Comparison of ENCODE assay signal across 17 mouse cellular contexts in the genomic region with DNA sequence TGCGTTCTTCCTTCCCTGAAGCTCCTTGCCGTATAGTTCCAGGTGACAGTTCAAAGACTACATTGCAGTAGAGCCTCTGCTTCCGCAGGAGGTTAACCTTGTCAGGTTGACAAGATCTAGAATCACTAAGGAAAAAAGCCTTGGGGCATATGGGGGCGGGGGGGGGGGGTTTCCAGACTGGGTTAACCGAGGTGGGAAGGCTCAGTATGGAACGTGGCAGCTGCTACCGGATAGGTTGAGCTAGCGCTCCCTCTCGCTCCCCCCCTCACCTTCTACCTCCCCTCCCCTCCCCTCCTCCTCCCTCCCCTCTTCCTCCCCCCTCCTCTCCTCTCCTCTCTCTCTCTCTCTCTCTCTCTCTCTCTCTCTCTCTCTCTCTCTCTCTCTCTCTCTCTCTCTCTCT. TPM values are rescaled to one million over a fixed set of nuclear protein-coding genes. Genes with fewer than 3 reads are reported as not detected.
A peak's percentile ranks its signal among the peaks of the same experiment; 100 is the strongest.
DNase-seq lines count a peak whose midpoint lies in the region; ATAC-seq and TF ChIP-seq lines count a peak whose summit lies in the region.
"Had no signal": no experiment of that assay in that cellular context is flagged by ENCODE, and none has a peak within 500 bp of the region (broad histone marks: within the 10 kb centered on the region; RNA-seq: fewer than 3 reads in every experiment).

No protein-coding gene starts in this region.

- no peaks in the 10 kb centered on the region for H3K27me3 ChIP-seq in forebrain, embryonic 16.5 days (replicated peaks; ENCODE audit: control insufficient read depth, insufficient read depth, low read length)
- H3K27me3 ChIP-seq in forebrain, embryonic 11.5 days (ENCODE audit: control insufficient read depth, insufficient read depth, low read length) = no peaks in the 10 kb centered on the region
- H3K27me3 ChIP-seq in hindbrain, postnatal 0 days (ENCODE audit: insufficient read depth, low read length) = no peaks in the 10 kb centered on the region
- H3K27me3 ChIP-seq in midbrain, postnatal 0 days (ENCODE audit: insufficient read depth, low read length) = no peaks in the 10 kb centered on the region
- H3K27me3 ChIP-seq in intestine, postnatal 0 days (replicated peaks; ENCODE audit: control insufficient read depth, insufficient read depth, low read length) = no peaks in the 10 kb centered on the region
- H3K27me3 ChIP-seq: heart, embryonic 15.5 days; midbrain, embryonic 12.5 days had no signal

- WGBS in forebrain, embryonic 16.5 days = 29% methylated on average over 9 of the region's 9 CpGs
- WGBS in forebrain, embryonic 11.5 days = 38% methylated on average over 9 of the region's 9 CpGs
- 9% methylated on average over 9 of the region's 9 CpGs for WGBS in hindbrain, postnatal 0 days
- WGBS in midbrain, postnatal 0 days = 13% methylated on average over 8 of the region's 9 CpGs
- 23% methylated on average over 9 of the region's 9 CpGs for WGBS in intestine, postnatal 0 days

- ATAC-seq in forebrain, embryonic 16.5 days = peak; percentile 21; the same call in 1 of the 2 replicates
- no peak for ATAC-seq in forebrain, embryonic 11.5 days (replicated peaks; ENCODE audit: low FRiP score)
- peak; percentile 53; the same call in 1 of the 2 replicates for ATAC-seq in hindbrain, postnatal 0 days
- no peak for ATAC-seq in midbrain, postnatal 0 days (ENCODE audit: low FRiP score)
- no peak for ATAC-seq in intestine, postnatal 0 days
- ATAC-seq: CD4-positive, CD25-positive, alpha-beta regulatory T cell, adult 4 months; intestine, embryonic 16.5 days had no signal

- no peak overlapping the region for H3K27ac ChIP-seq in forebrain, embryonic 16.5 days (ENCODE audit: low read length)
- H3K27ac ChIP-seq in forebrain, embryonic 11.5 days (ENCODE audit: low read depth, low read length) = no peak overlapping the region
- no peak overlapping the region for H3K27ac ChIP-seq in hindbrain, postnatal 0 days
- H3K27ac ChIP-seq in midbrain, postnatal 0 days (ENCODE audit: low read depth, low read length) = no peak overlapping the region
- H3K27ac ChIP-seq in intestine, postnatal 0 days (ENCODE audit: low read depth, low read length) = no peak overlapping the region
- H3K27ac ChIP-seq: embryonic facial prominence, embryonic 10.5 days; forebrain, embryonic 10.5 days; heart, embryonic 15.5 days; liver, embryonic 14.5 days; macrophage; midbrain, embryonic 12.5 days had no signal

- no peak overlapping the region for H3K4me2 ChIP-seq in forebrain, embryonic 16.5 days (ENCODE audit: low read length)
- H3K4me2 ChIP-seq in forebrain, embryonic 11.5 days (ENCODE audit: low read depth, low read length, severe bottlenecking) = no peak overlapping the region
- 0 out of 2 replicates have a peak overlapping the region, but pooled peaks have one; percentile 21 for H3K4me2 ChIP-seq in hindbrain, postnatal 0 days (ENCODE audit: low read depth, low read length)
- H3K4me2 ChIP-seq in midbrain, postnatal 0 days (ENCODE audit: low read depth, low read length, poor library complexity, severe bottlenecking) = peak overlapping the region; percentile 24
- no peak overlapping the region for H3K4me2 ChIP-seq in intestine, postnatal 0 days (replicated peaks; ENCODE audit: low read depth)
- H3K4me2 ChIP-seq: midbrain, embryonic 12.5 days had no signal

- peaks cover 12% of the 10 kb centered on the region for H3K4me1 ChIP-seq in forebrain, embryonic 16.5 days (replicated peaks; ENCODE audit: control insufficient read depth, insufficient read depth, low read length)
- peaks cover 5% of the 10 kb centered on the region; the same call in 1 of the 2 replicates for H3K4me1 ChIP-seq in forebrain, embryonic 11.5 days (replicated peaks; ENCODE audit: control insufficient read depth, insufficient read depth, low read length)
- H3K4me1 ChIP-seq in hindbrain, postnatal 0 days (ENCODE audit: insufficient read depth, low read length) = peaks cover 6% of the 10 kb centered on the region; the same call in 1 of the 2 replicates
- H3K4me1 ChIP-seq in midbrain, postnatal 0 days (ENCODE audit: insufficient read depth, low read length) = no peaks in the 10 kb centered on the region; the same call in 1 of the 2 replicates
- no peaks in the 10 kb centered on the region for H3K4me1 ChIP-seq in intestine, postnatal 0 days (replicated peaks; ENCODE audit: control insufficient read depth, insufficient read depth, low read length)

- H3K36me3 ChIP-seq in forebrain, embryonic 16.5 days (ENCODE audit: control insufficient read depth, insufficient read depth) = no peaks in the 10 kb centered on the region
- H3K36me3 ChIP-seq in forebrain, embryonic 11.5 days (ENCODE audit: control insufficient read depth, insufficient read depth, low read length) = no peaks in the 10 kb centered on the region
- H3K36me3 ChIP-seq in hindbrain, postnatal 0 days (ENCODE audit: insufficient read depth, low read length) = no peaks in the 10 kb centered on the region
- H3K36me3 ChIP-seq in midbrain, postnatal 0 days (ENCODE audit: insufficient read depth, low read length) = no peaks in the 10 kb centered on the region
- H3K36me3 ChIP-seq in intestine, postnatal 0 days (ENCODE audit: control insufficient read depth, insufficient read depth) = no peaks in the 10 kb centered on the region
- H3K36me3 ChIP-seq: embryonic facial prominence, embryonic 10.5 days; forebrain, embryonic 10.5 days; heart, embryonic 15.5 days; midbrain, embryonic 12.5 days had no signal

- H3K4me3 ChIP-seq in forebrain, embryonic 16.5 days (replicated peaks; ENCODE audit: low read length) = no peak overlapping the region
- H3K4me3 ChIP-seq in forebrain, embryonic 11.5 days (ENCODE audit: low read depth, low read length) = no peak overlapping the region
- H3K4me3 ChIP-seq in hindbrain, postnatal 0 days (ENCODE audit: low read length) = no peak overlapping the region
- H3K4me3 ChIP-seq in midbrain, postnatal 0 days (ENCODE audit: low read depth, low read length) = no peak overlapping the region
- H3K4me3 ChIP-seq in intestine, postnatal 0 days (ENCODE audit: low read depth, low read length) = no peak overlapping the region
- H3K4me3 ChIP-seq: embryonic facial prominence, embryonic 10.5 days; forebrain, embryonic 10.5 days; heart, embryonic 15.5 days; midbrain, embryonic 12.5 days had no signal

- intact Hi-C loops in left cerebral cortex, postnatal 25 days (cut with DNase I) = loop anchor here (1.0 to 10.0 kb wide), 5 partner anchors 50 to 671 kb away; no protein-coding TSS in a partner anchor

- no peak for DNase-seq in forebrain, embryonic 11.5 days (ENCODE audit: low spot score)
- DNase-seq in brain, adult 2 months (ENCODE audit: low read depth, low spot score) = peak; percentile 12
- DNase-seq in hindbrain, postnatal 0 days (ENCODE audit: low spot score) = no peak
- DNase-seq in midbrain, postnatal 0 days (ENCODE audit: low spot score) = no peak
- no peak for DNase-seq in left cerebral cortex, postnatal 25 days (ENCODE audit: low spot score in 2 of 2)
- no peak for DNase-seq in adrenal gland, postnatal 36 days

- H3K9me3 ChIP-seq in forebrain, embryonic 16.5 days (ENCODE audit: control insufficient read depth, low read length) = no peaks in the 10 kb centered on the region
- H3K9me3 ChIP-seq in forebrain, embryonic 11.5 days (ENCODE audit: control insufficient read depth, low read length) = no peaks in the 10 kb centered on the region
- H3K9me3 ChIP-seq in hindbrain, postnatal 0 days (ENCODE audit: low read length) = no peaks in the 10 kb centered on the region
- H3K9me3 ChIP-seq in midbrain, postnatal 0 days (ENCODE audit: low read length) = no peaks in the 10 kb centered on the region
- H3K9me3 ChIP-seq in intestine, postnatal 0 days (ENCODE audit: control insufficient read depth) = no peaks in the 10 kb centered on the region
- H3K9me3 ChIP-seq: embryonic facial prominence, embryonic 10.5 days; forebrain, embryonic 10.5 days; heart, embryonic 15.5 days; midbrain, embryonic 12.5 days had no signal

- H3K9ac ChIP-seq in forebrain, embryonic 16.5 days (replicated peaks; ENCODE audit: low read depth, low read length) = no peak overlapping the region
- H3K9ac ChIP-seq in forebrain, embryonic 11.5 days (ENCODE audit: low read length) = no peak overlapping the region
- no peak overlapping the region for H3K9ac ChIP-seq in hindbrain, postnatal 0 days (replicated peaks; ENCODE audit: low read length)
- H3K9ac ChIP-seq in midbrain, postnatal 0 days (replicated peaks; ENCODE audit: low read length, poor library complexity, severe bottlenecking) = no peak overlapping the region
- no peak overlapping the region for H3K9ac ChIP-seq in intestine, postnatal 0 days (ENCODE audit: low read depth, low read length)
- H3K9ac ChIP-seq: heart, embryonic 15.5 days; liver, embryonic 14.5 days; midbrain, embryonic 12.5 days had no signal

- no peak for TF ChIP-seq CTCF in hindbrain, postnatal 0 days (IDR thresholded peaks at IDR 0.05; ENCODE audit: low read depth)
- TF ChIP-seq CTCF in midbrain, postnatal 0 days (IDR thresholded peaks at IDR 0.05) = no peak
- no peak for TF ChIP-seq CTCF in intestine, postnatal 0 days (IDR thresholded peaks at IDR 0.05; ENCODE audit: low read depth)

RNA-seq across cellular contexts. Expression of gene Cks2, which starts 26.4 kb away (rescaled TPM):
- 97.5 and 118 TPM in 2 replicates for polyA plus RNA-seq in forebrain, embryonic 16.5 days (2015; fragmentation: Nextera tagmentation; extraction: Ambion mirVana)
- 415 and 452 TPM in 2 replicates for polyA plus RNA-seq in forebrain, embryonic 11.5 days (2014; fragmentation: Nextera tagmentation; extraction: Ambion mirVana)
- 40.0 and 41.0 TPM in 2 replicates for total RNA-seq in hindbrain, postnatal 0 days (2014; rRNA removed)
- polyA plus RNA-seq in hindbrain, postnatal 0 days (2015; fragmentation: Nextera tagmentation; extraction: Ambion mirVana) = 58.6 and 69.4 TPM in 2 replicates
- 16.3 and 23.0 TPM in 2 replicates for total RNA-seq in midbrain, postnatal 0 days (2014; rRNA removed)
- 19.0 and 20.0 TPM in 2 replicates for polyA plus RNA-seq in midbrain, postnatal 0 days (2015; fragmentation: Nextera tagmentation; extraction: Ambion mirVana)
- polyA plus RNA-seq in intestine, postnatal 0 days (2015; fragmentation: Nextera tagmentation; extraction: Ambion mirVana) = 109 and 119 TPM in 2 replicates
- total RNA-seq in left cerebral cortex, postnatal 25 days (2021) = 1 to 10 TPM in 1 of 2 experiments, under 1 TPM in 1; 0.96 to 2.0 TPM
- total RNA-seq in adrenal gland, postnatal 36 days (2021) = 10 to 100 TPM; 12.3 to 14.5 TPM

RNA-seq across cellular contexts. Expression of gene Secisbp2, which starts 32.9 kb away (rescaled TPM):
- 31.2 and 40.0 TPM in 2 replicates for polyA plus RNA-seq in forebrain, embryonic 16.5 days (2015; fragmentation: Nextera tagmentation; extraction: Ambion mirVana)
- polyA plus RNA-seq in forebrain, embryonic 11.5 days (2014; fragmentation: Nextera tagmentation; extraction: Ambion mirVana) = 26.0 and 26.6 TPM in 2 replicates
- 13.7 and 15.0 TPM in 2 replicates for total RNA-seq in hindbrain, postnatal 0 days (2014; rRNA removed)
- polyA plus RNA-seq in hindbrain, postnatal 0 days (2015; fragmentation: Nextera tagmentation; extraction: Ambion mirVana) = 20.1 and 21.8 TPM in 2 replicates
- total RNA-seq in midbrain, postnatal 0 days (2014; rRNA removed) = 15.2 and 15.7 TPM in 2 replicates
- 16.7 and 19.4 TPM in 2 replicates for polyA plus RNA-seq in midbrain, postnatal 0 days (2015; fragmentation: Nextera tagmentation; extraction: Ambion mirVana)
- polyA plus RNA-seq in intestine, postnatal 0 days (2015; fragmentation: Nextera tagmentation; extraction: Ambion mirVana) = 20.2 and 26.1 TPM in 2 replicates
- total RNA-seq in left cerebral cortex, postnatal 25 days (2021) = 10 to 100 TPM; 19.4 to 20.3 TPM
- total RNA-seq in adrenal gland, postnatal 36 days (2021) = 10 to 100 TPM; 20.9 to 24.8 TPM

RNA-seq across cellular contexts. Expression of gene Shc3, which starts 49.4 kb away (rescaled TPM):
- 8.8 and 9.2 TPM in 2 replicates for polyA plus RNA-seq in forebrain, embryonic 16.5 days (2015; fragmentation: Nextera tagmentation; extraction: Ambion mirVana)
- polyA plus RNA-seq in forebrain, embryonic 11.5 days (2014; fragmentation: Nextera tagmentation; extraction: Ambion mirVana) = 8.3 and 10.7 TPM in 2 replicates
- 111 and 122 TPM in 2 replicates for total RNA-seq in hindbrain, postnatal 0 days (2014; rRNA removed)
- polyA plus RNA-seq in hindbrain, postnatal 0 days (2015; fragmentation: Nextera tagmentation; extraction: Ambion mirVana) = 8.5 and 9.1 TPM in 2 replicates
- 110 and 119 TPM in 2 replicates for total RNA-seq in midbrain, postnatal 0 days (2014; rRNA removed)
- polyA plus RNA-seq in midbrain, postnatal 0 days (2015; fragmentation: Nextera tagmentation; extraction: Ambion mirVana) = 9.1 and 10.4 TPM in 2 replicates
- 0.17 TPM in 2 replicates for polyA plus RNA-seq in intestine, postnatal 0 days (2015; fragmentation: Nextera tagmentation; extraction: Ambion mirVana)
- total RNA-seq in left cerebral cortex, postnatal 25 days (2021) = 100 to 1,000 TPM; 214 to 217 TPM
- total RNA-seq in adrenal gland, postnatal 36 days (2021) = 1 to 10 TPM; 1.0 to 1.2 TPM
- polyA plus RNA-seq: CD4-positive, CD25-positive, alpha-beta regulatory T cell, adult 4 months; lung, embryonic 16.5 days; macrophage had no signal

Comparison
In these comparisons a context has a peak if more than half of its experiments do, and no peak if none do; other contexts are left out.
1. ATAC-seq: peak in forebrain, embryonic 16.5 days (single experiment) and hindbrain, postnatal 0 days (single experiment); none in forebrain, embryonic 11.5 days (single experiment), midbrain, postnatal 0 days (single experiment) and intestine, postnatal 0 days (single experiment).
2. H3K4me2 ChIP-seq: peak in hindbrain, postnatal 0 days (single experiment) and midbrain, postnatal 0 days (single experiment); none in forebrain, embryonic 16.5 days (single experiment), forebrain, embryonic 11.5 days (single experiment) and intestine, postnatal 0 days (single experiment).